Mouse (Mus musculus): Measurements from ENCODE around the gene Olfr694.

GRCm38 (mm10) chr7:106711463-106711862 lies 19.8 kb upstream of the Olfr694 start:
- TF ChIP-seq CTCF (IDR thresholded peaks at IDR 0.05; ENCODE audit: low read depth) (no peak), EP300 (IDR thresholded peaks at IDR 0.05; ENCODE audit: low read depth) (no peak)
